Comparison of ENCODE assay signal across 12 mouse cellular contexts in the genomic region with DNA sequence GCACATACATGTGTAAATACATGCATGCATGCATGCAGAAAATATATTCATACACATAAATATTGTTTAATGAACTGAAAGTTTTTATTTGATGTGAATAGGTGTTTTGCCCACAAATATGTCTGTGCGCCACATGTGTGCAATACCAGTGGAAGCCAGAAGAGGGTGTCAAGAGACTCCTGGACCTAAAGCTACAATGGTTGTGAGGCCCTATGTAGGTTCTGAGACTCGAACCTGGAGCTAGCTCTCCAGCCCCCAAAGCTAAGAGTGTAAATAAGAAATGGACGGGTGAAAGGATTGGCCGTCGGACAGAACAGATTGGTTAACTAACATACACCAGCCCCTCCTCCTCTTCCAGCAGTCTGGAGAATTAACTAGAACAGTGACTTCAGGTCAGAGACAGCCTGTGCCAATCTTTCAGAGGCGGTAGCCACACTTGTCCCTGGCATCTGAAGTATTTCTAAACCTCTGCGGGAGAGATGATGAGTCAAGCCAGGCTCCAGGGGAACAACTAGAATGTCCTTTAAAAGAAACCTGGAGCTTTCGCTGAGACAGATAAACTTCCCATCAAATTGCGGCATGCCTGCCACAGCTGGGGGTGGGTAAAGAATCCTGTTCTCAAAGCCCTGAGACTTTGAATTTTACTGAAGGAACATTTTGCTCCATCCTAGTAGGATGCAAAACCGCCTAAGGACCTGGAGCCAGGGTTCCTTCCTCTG. TPM values are rescaled to one million over a fixed set of nuclear protein-coding genes. Genes with fewer than 3 reads are reported as not detected.
DNase-seq lines count a peak whose midpoint lies in the region; ATAC-seq and TF ChIP-seq lines count a peak whose summit lies in the region.
"Had no signal": no experiment of that assay in that cellular context is flagged by ENCODE, and none has a peak within 500 bp of the region (broad histone marks: within the 10 kb centered on the region; RNA-seq: fewer than 3 reads in every experiment).

No protein-coding gene starts in this region.

- H3K4me1 ChIP-seq in liver, embryonic 14.5 days (replicated peaks; ENCODE audit: control insufficient read depth in 2 of 2, insufficient read depth in 2 of 2, low read length in 1 of 2) = no peaks in the 10 kb centered on the region
- H3K4me1 ChIP-seq: liver, embryonic 13.5 days had no signal

- H3K4me2 ChIP-seq in liver, embryonic 14.5 days (ENCODE audit: low read depth) = no peak overlapping the region
- H3K4me2 ChIP-seq: liver, embryonic 13.5 days had no signal

- no peak overlapping the region for H3K9ac ChIP-seq in liver, embryonic 14.5 days (replicated peaks)
- H3K9ac ChIP-seq: liver, embryonic 13.5 days had no signal

- TF ChIP-seq EP300 in liver, embryonic 14.5 days (IDR thresholded peaks at IDR 0.05; ENCODE audit: low read depth) = no peak

- WGBS in liver, embryonic 14.5 days (ENCODE audit: insufficient replicate concordance) = 70% methylated on average over 10 of the region's 10 CpGs

- peak; percentile 26 for DNase-seq in CD4-positive, CD25-positive, alpha-beta regulatory T cell, adult 2 months (ENCODE audit: low read depth, low spot score)
- no peak for DNase-seq in liver, embryonic 14.5 days (ENCODE audit: low read depth in 3 of 3, low spot score in 3 of 3)
- DNase-seq in liver (no peak), A20 (ENCODE audit: low read depth, low spot score) (peak; percentile 55)
- DNase-seq in brain, adult 2 months (ENCODE audit: low read depth, low spot score) = peak; percentile 53
- no peak for DNase-seq in cerebellum, postnatal 4 days (ENCODE audit: low spot score in 2 of 2)
- no peak for DNase-seq in embryo, embryonic 10.5 days (ENCODE audit: low spot score)
- DNase-seq: cerebellum, adult 11-12 months; kidney, adult 2 months; liver, embryonic 13.5 days had no signal

- ATAC-seq in CD4-positive, CD25-positive, alpha-beta regulatory T cell, adult 4 months = no peak
- no peak for ATAC-seq in liver, embryonic 14.5 days (ENCODE audit: insufficient read depth)

- no peaks in the 10 kb centered on the region for H3K27me3 ChIP-seq in liver, embryonic 14.5 days (ENCODE audit: control insufficient read depth, insufficient read depth, low read length)
- H3K27me3 ChIP-seq: liver, embryonic 13.5 days had no signal

- no peaks in the 10 kb centered on the region for H3K36me3 ChIP-seq in liver, embryonic 14.5 days (replicated peaks; ENCODE audit: control insufficient read depth, insufficient read depth, low read depth)
- H3K36me3 ChIP-seq: liver, embryonic 13.5 days had no signal

- no peaks in the 10 kb centered on the region for H3K9me3 ChIP-seq in liver, embryonic 14.5 days (ENCODE audit: control insufficient read depth, low read length)
- H3K9me3 ChIP-seq: liver, embryonic 13.5 days had no signal

- peak; percentile 49 for TF ChIP-seq CTCF in liver, embryonic 14.5 days (IDR thresholded peaks at IDR 0.05; ENCODE audit: low read depth)

- H3K4me3 ChIP-seq in liver, embryonic 14.5 days (ENCODE audit: insufficient read depth in 1 of 2, low read depth in 2 of 2, low read length in 2 of 2) = no peak overlapping the region
- H3K4me3 ChIP-seq: liver, embryonic 13.5 days had no signal

- H3K27ac ChIP-seq in liver, embryonic 14.5 days = no peak overlapping the region
- H3K27ac ChIP-seq: liver, embryonic 13.5 days had no signal

RNA-seq across cellular contexts. Expression of gene Gm19935, which starts 3.4 kb away (rescaled TPM):
- polyA plus RNA-seq in CD4-positive, CD25-positive, alpha-beta regulatory T cell, adult 4 months (2017; shearing (Covaris generic)) = not detected
- not detected in 2 replicates for polyA plus RNA-seq in liver, embryonic 14.5 days (2012; rRNA removed)
- polyA plus RNA-seq in liver, embryonic 14.5 days (2014; fragmentation: Nextera tagmentation; extraction: Ambion mirVana) = not detected in 2 replicates
- polyA plus RNA-seq: liver, embryonic 13.5 days; spleen, adult 2 months had no signal

RNA-seq across cellular contexts. Expression of gene Chd9, which starts 14.4 kb away (rescaled TPM):
- 100 to 1,000 TPM; 195 to 267 TPM for polyA plus RNA-seq in CD4-positive, CD25-positive, alpha-beta regulatory T cell, adult 4 months (2017; shearing (Covaris generic))
- polyA plus RNA-seq in liver, embryonic 14.5 days (2012; rRNA removed) = 5.7 and 6.4 TPM in 2 replicates
- 12.2 and 13.2 TPM in 2 replicates for polyA plus RNA-seq in liver, embryonic 14.5 days (2014; fragmentation: Nextera tagmentation; extraction: Ambion mirVana)

Comparison
In these comparisons a context has a peak if more than half of its experiments do, and no peak if none do; other contexts are left out.
1. DNase-seq: peak in CD4-positive, CD25-positive, alpha-beta regulatory T cell, adult 2 months (single experiment), A20 (single experiment) and brain, adult 2 months (single experiment); none in liver, embryonic 14.5 days (0 of 3), liver (single experiment), cerebellum, postnatal 4 days (0 of 2) and embryo, embryonic 10.5 days (single experiment).
2. RNA of gene Chd9, which starts 14.4 kb away (polyA plus RNA-seq): 195 to 267 TPM in CD4-positive, CD25-positive, alpha-beta regulatory T cell, adult 4 months; 5.7 to 13.2 TPM in liver, embryonic 14.5 days; every median in the first group is over 10 times any median in the second.